Mouse (Mus musculus) gastrocnemius, postnatal 4 days (tissue): Measurements from ENCODE around the gene Echs1. TPM values are rescaled to one million over a fixed set of nuclear protein-coding genes. Genes with fewer than 3 reads are reported as not detected.
"Not testable (repeated sequence)": the region's sequence is repeated elsewhere in the genome, so short reads cannot be mapped to it uniquely, and the experiment has no call there.

Experiments
- DNase-seq, 2 experiments: peaks; one replicate each; pipeline ENCODE4 v3.0.0; 2021 to 2022; ENCODE audit warnings: low spot score in 2 of 2, mixed read lengths in 2 of 2
- long read RNA-seq, 2 experiments: library from polyadenylated mRNA; stranded (forward); transcript quantifications; one replicate each; pipeline ENCODE4 v2.0.0; 2021
- total RNA-seq, 2 experiments: library from RNA; stranded (reverse); gene quantifications; 2 replicates each; pipeline ENCODE4 v1.2.3; 2021

Gene Echs1
- total RNA-seq, result 10 to 100 TPM; 78.9 to 80.2 TPM
- long read RNA-seq, experiment 1, transcript Echs1-201 (8 exons, 1,557 nt), result major isoform, 110 of 119 reads
- long read RNA-seq, experiment 1, partial matches to known transcripts, result 5 of 119 reads
- long read RNA-seq, experiment 1, other reads (novel, unspliced or antisense), result 3 of 119 reads
- long read RNA-seq, experiment 2, transcript Echs1-201 (8 exons, 1,557 nt), result major isoform, 134 of 140 reads
- long read RNA-seq, experiment 2, partial matches to known transcripts, result 4 of 140 reads
- long read RNA-seq, experiment 2, other reads (novel, unspliced or antisense), result 2 of 140 reads

DNA sequence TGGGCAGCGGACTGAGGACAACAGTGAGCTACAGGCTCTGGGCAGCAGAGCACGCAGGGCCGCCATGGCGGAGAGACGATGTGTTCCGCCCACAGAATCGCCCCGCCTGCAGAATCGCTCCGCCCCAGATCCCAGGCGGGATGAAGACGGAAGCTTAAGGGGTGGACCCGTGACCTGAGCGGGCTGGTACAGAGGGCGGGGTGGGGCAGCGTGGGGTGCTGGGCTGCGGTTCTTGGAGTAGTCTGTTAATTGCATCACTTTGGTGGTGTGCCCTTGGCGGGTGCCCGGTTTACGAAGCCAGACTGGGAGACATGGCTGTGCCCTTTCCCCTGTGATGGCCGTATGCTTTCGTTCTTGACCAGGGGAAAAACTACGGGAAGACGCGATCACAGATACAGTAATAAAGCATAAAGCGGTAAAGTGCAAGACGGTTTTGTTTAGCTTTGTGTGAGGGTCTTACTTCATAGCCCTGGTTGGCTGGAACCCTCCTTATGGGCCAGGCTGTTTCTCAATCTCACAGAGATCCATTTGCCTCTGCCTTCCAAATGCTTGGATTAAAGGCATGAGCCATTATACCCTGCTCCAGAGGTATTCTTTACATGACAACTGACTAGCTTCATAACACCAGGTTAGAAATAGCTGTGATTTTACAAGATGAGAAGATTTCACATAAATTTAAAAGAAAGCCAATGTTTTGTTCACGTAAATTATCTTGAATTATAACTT is at the start of gene Echs1:
TSS of gene Echs1 (minus strand) at position 148 of the 726 bp plus-strand sequence.
- peak; percentile 75 to 89 for DNase-seq

DNA sequence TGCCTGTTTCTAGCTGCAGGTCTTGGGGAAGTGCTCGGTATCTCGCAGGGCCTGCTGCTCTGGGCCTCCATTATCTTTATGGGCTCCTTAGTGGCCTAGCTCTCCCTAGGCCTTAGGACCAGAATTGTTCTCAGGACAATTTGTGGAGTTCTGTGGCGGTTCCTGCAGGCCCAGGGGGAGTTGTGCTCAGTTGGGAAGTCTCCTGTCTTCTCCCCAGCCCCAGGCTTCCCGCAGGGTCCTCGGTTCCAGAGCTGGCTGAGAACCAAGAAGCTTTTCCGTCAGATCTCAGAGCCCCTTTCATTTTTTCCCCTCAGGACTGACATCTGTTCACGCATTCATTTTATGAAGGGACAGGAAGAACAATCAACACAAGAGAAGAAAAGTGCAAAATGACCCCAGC is 48.4 kb upstream of the Echs1 start, which contains the start of gene Olfr522:
TSS of gene Olfr522 (minus strand) at position 101 of the 400 bp plus-strand sequence.
- no peak for DNase-seq

DNA sequence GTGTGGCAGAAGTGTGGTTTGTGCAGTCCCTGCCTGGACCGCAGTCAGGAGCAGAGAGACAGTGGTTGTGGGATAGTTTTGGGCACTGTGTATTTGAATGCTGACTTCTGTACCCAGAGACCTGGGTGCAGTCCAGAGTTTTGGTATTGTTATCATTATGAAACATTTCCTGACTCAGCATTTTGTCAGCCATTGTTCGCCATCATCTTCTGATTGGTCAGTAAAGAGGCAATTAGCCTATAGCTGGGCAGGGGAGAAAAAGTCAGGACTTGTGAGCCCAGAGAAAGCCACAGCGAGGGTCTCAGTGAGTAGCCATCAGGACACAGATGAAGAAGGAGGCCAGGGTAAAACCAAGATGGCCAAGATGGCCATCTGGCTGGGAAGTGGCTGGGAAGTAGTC is 44.1 kb upstream of the Echs1 start:
- no peak for DNase-seq

DNA sequence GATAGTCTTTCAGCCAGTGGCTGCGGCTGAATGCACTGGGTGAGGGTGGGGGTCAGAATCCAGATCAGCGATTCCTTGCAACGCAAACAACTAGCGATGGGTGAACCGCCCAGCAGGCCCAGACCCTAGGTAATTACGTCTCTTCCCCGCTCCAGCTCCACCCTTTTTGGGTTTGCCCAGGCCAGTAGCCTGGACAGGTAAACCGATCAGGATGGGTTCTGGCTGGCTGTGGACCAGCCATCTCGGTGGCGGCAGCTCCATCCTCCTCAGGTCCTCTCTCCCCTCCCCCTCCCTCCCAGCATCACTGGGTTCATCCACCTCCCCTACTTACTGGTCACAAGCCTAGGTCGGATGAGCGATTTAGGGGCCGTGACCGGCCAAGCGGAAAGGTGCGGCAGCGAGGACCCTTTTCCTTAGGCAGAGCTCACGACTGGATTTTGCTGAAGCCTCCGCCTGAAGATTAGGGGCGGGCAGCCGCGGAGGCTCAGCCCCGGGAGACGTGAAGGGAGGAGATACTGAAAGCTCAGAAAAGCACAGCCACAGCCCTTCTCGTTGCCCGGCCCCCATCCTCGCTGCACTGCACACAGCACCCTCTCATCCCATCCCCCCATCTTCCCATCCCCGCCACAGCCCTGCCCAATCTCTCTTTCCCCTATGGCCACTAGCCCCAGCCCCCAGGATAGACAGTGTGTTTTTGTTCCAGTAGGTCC is 38.1 kb upstream of the Echs1 start, which contains the start of gene Sprn:
TSS of gene Sprn (minus strand) at position 660 of the 710 bp plus-strand sequence.
- DNase-seq, result no peak

DNA sequence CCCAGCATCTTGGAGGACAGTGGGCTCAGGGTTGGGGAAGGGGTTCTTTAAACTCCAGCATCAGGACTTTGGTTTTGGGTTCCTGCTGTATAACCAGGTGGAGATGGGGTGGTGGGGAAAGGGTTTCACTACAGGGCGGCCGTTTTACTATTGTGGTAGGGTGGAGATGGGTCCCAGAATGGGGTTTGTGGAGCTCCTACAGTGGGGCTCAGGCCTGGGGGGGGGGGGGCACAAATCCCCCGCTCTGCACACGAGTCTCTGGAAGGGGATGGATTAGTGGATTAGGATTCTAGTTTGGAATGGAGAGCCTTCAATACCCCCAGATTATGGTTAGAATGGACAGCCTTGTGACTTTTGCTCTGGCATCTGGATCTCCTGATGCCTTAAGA is 37.5 kb upstream of the Echs1 start:
- DNase-seq, result no peak

DNA sequence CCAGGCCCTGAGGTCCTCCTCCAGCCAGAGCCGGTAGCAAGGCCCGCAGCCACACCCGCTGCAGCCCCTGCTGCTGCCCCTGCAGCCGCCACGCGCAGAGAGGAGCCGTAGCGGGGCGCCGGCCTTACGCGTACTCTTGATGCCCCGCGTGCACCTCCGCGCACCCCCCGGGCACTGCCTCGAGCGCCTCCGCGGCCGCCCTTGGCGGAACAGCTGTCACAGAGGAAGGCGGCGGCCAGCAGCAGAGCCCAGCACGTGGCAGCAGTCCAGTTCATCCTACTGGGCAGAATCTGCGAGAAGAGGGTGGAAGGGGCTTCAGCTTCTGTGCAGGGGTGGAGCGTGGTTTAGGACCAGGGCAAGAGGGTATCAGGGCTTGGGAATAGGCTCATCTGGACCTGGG is 37.1 kb upstream of the Echs1 start:
- peak in 1 of 2 experiments; percentile 47 for DNase-seq

DNA sequence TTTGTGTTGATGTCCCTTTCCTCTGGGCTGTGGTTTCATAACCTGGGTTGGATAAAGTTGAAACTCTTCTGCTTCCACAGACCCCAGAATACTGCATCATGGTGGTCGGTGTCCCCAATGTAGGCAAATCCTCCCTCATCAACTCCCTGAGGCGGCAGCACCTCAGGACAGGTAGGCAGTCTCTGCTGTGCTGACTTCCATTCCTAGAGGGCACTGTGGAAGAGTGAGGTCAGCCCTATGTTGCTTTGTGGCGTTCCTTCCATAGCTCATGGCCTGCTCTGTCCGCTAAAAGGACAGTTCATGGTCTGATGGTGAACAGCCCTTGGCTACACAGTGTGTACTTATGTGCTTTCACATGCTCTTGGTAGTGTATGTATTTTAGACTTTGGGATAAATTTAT is 28.3 kb upstream of the Echs1 start:
- DNase-seq, result no peak

DNA sequence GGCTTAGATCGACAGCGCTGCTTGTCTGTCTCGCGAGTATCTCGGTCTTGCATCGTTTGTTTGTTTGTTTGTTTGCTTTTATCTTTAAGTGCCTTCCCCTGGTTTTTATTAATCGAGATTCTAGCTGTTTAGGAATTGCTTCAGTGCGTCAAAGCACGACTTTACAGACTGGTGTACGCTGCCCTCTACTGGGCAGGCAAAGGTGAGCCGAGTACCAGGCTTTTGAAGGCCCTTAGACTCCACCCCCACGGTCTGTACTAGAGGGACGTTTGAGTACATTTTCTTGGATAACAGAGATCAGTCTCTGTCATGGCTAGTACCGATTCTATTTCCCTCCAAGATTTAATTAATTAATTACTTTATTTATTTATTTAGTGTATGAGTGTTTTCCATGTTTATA is 25.1 kb upstream of the Echs1 start:
- DNase-seq, result peak in 1 of 2 experiments; percentile 55

DNA sequence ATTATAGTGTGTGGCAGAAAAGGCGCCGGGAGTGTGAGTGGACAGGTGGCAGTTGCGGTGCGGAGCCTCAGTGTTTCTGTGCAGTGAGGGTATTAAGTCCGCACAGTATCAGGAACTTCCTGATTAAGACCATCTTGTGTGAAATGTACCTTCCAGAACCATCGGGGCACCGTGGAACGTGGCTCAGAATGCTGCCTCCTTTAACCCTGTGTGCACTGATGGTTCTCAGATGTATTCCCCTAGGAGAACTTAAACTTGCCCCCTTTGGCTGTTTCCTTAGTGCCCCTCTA is 21.7 kb upstream of the Echs1 start:
- no peak for DNase-seq

DNA sequence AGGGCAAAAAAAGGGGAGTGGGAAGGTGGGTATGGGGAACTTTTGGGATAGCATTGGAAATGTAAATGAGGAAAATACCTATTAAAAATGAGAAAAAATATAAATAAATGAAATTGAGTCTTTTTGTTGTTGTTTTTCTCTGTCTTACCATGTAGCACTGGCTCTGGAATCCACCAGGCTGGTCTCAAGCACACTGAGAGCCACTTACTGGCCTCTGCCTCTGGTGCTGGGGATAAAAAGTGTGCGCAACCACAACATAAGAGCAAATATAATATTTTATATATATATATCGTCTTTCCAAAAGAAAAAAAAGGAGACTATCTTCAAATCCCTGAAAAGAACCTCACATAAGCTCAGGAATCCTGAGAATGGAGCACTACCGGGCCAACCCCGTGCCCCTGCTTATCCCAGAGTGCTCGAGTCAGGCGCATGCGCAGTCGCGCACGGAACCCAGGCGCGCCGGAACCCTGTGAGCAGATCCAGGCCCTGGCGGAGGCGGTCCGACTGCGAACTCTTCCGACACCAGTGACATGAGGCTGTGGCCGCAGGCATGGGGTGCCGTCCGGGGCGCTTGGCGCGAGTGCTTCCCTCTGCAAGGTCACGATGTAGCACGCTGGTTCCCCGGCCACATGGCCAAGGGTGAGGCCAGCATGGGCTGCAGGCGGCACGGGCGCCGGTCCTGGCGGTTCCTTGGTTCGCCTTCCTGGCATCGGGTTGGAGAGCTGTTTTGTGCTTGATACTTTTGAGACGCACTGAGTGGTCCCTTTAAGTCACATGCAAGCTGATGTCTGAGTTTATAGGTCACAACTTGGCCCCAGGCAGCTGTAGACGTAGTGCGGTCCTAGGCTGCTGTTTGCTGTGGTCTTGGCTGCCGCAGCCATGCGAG is 21.1 kb upstream of the Echs1 start, which contains the start of gene Mtg1:
TSS of gene Mtg1 (plus strand) at position 430 of the 886 bp plus-strand sequence.
- DNase-seq, result peak; percentile 96 to 97

DNA sequence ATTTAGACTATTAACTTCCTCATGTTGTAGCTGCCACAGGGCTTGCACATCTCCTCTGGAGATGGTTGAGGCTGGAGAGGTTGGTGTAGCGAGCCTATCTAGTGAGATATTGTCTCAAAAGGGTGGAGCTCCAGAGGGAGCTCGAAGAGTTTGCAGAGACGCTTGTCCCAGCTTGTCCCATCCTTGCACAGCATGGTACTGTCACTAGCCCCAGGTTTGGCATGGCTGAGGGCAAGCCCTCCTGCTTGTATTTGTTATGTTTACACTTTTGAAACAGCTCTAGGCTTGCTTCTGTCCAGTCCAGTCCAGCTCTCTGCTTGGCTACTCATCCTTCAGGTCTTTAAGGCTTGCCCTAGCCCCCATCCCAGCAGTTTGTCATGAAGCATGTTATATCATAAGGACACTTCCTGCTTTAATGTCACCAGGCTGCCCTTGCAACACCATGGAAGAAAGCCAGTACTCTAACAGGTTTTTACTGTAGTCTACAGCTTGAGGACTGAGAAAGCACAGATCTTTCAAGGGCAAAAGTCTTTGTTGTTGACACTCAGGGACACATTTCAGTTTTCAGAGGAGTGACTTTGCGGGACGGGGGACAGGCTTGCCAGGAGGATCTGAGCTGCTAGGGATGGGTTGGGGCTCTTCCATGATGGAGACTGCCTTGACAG is 19.0 kb upstream of the Echs1 start:
- no peak for DNase-seq

DNA sequence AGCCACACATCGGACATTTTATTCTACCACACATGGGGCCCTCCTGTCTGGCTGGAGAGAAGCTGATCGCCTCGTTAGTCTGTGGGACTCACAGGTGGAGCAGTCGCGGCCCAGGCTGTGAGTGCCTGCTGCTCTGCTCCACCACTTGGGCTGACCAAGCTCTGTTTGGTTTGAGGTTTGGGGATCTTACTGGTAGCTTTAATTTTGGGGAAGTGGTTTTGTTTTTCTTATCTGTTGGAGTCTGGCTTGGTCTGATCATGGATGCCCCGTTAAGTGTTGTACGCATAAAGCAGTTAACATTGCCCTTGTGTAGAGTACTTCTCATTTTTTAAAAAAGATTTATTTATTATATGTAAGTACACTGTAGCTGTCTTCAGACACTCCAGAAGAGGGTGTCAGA is 17.8 kb upstream of the Echs1 start:
- DNase-seq, result not testable (repeated sequence)

DNA sequence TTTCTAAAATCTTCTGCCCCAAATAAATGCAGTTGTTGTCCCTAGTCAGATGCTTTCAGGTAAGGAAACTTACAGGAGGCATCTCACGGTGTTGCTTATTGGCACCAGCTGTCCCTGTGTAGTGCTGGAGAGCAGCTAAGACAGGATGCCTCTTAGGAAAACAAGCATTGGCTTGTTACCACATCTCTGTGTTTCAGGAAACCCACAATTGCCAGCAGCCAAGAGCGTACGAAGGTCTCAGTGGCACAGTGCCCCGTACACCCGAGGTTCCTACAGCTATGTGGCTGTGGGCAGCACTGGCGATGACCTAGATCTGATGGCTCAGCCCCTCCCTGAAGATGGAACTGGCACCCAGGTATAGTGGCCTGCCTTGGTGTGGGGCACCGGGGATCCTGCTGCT is 15.9 kb upstream of the Echs1 start:
- DNase-seq, result not testable (repeated sequence)

DNA sequence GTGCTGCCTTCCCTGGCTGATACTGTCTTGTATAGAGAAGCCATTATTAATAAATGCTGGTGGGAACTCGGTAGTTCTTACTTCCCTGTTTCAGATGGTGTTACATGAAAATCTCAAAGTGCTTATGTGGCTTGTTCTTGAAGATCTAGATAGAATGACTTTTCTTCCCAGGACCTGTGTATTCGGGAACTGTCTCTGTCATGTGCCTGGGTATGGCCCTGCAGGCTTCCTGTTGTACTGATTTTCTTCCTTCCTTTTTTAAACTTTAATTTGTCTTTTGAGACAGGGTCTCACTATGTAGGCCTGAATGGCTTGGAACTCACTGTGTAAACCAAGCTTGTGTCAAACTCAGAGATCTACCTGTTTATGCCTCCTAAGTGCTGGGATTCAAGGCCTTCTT is 11.6 kb upstream of the Echs1 start:
- DNase-seq, result no peak

DNA sequence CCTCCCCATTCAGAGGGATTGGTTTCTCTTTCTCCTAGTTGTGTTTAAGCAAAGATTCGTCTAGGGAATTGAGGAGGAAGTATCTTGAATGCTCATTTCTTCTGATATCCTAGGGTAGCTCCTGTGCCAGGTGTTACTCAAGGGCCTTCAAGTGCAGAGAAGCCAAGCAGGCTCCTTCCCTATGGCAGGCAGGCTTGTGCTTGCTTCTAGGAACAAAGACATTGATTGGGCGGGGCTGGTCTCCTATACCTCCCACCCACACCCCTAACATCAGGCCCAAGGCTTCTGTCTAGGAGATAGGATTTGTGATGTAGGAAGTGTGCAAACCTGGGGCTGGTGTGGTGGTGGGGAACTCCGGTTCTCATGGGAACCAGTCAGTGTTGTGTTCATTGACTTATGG is 10.7 kb upstream of the Echs1 start:
- DNase-seq, result no peak

DNA sequence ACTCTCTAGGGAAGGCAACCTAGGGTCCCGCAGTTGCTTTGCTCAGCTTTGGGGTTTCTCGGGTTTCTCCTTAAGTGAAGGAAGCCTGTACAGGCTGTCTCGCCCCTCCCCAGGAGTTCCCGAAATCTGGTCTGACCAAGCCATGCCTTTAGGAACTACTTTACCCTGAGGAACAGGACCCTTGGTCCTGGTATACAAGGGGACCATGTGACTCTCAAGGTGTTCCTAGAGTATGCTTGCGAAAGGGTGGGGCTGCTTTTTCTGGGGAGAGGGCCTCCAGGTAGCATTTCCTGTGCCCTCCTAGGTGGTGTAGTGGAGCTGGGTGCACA is 9.7 kb upstream of the Echs1 start:
- no peak for DNase-seq

DNA sequence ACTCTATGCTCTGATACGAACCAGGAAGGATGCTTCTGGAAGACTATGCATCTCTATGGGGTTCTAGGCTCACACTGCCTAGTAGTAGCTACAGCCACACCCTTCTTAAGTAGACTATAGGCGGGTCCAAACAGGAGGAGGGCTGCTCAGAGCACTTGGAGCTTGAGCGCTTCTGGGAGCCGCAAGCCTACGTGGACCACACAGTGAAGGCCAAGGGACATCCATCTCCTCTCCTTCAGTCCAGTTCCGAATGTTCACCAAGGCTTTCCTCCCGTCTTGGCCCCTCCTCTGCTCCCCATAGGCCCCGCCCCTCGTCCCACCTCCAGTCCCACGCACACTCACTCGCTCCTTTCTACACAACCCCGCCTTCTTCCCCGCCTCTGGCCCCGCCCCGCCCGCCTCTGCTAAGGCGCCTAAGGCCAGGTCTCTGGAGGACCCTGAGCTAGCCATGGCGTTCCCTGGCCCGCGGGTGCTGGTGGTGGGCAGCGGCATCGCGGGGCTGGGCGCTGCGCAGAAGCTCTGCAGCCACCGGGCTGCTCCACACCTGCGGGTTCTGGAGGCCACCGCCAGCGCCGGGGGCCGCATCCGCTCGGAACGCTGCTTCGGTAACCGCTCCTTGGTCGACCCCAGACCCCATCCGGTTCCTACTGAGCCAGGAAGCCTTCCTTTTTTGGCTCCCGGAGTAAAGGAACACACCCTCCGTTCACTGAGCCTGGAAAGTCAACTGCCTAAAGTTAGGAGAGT is 9.2 kb upstream of the Echs1 start:
- peak; percentile 86 to 95 for DNase-seq

DNA sequence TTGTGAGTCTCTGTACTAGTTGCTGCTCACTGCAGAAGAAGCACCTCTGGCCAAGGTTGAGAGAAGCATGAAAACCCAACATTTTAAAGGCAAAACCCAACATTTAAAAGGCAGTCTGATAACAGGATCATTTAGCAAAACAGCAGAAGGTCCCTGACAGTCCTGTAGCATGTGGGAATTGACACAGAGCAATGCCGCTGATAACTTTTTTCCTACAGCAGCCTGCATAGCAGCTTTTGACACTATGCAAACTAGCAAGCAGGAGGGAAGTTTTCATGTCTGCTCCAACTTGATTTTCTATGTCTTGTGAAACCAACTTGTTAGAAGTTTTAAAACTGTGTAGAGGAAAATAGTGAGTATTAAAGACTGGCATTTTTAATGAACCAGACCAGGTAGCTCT is 8.1 kb upstream of the Echs1 start:
- DNase-seq, result no peak

DNA sequence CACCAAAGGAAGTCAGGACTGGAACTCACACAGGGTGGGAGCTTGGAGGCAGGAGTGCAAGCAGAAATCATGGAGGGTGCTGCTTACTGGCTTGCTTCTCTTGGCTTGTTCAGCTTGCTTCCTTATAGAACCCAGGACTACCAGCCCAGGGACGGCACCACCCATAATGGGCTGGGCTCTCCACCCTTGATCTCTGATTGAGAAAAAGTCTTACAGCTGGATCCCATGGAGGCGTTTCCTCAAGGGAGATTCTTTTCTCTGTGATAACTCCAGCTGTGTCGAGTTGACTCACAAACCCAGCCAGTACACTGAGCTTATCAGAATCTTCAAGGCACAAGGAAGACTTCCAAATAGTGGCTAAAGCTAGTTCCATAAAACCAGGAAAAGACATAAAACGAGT is 6.5 kb upstream of the Echs1 start:
- no peak for DNase-seq

DNA sequence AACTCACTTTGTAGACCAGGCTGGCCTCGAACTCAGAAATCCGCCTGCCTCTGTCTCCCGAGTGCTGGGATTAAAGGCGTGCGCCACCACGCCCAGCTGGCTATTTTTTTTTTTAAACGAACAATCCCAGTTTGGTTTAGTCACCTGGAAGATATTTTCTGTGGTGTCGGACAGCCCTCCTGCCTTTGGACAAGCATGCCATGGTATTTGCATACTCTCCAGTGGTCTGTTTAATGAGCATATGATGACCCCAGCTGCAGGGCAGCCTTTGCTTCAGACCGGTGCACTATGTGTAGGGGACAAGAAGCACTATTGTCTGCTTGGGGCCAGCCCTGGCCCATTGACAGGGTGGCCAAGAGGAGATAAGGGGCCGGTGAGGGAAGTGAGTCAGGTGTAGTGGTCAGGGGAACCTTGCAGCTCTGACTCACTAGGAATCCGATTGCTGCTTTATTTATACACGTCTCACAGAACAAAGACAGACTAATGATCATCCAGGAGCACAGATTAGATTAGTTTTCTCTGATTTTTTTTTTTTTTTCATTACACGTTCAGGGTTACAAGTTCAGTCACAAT is 5.1 kb upstream of the Echs1 start:
- no peak for DNase-seq
